Mouse (Mus musculus) stomach, embryonic 16.5 days (tissue): ENCODE measurements around the gene Uaca. TPM values are rescaled to one million over a fixed set of nuclear protein-coding genes. Genes with fewer than 3 reads are reported as not detected.
A peak's percentile ranks its signal among the peaks of the same experiment; 100 is the strongest.

Source experiments
- ATAC-seq: fragments of 200-750 bp; cut with Nextera tagmentation; 2 replicates; pipeline ENCODE4 v1.8.0; 2017; ENCODE audit warnings: moderate number of reproducible peaks, moderate TSS enrichment; ENCODE audit not compliant: insufficient read depth, low FRiP score
- H3K27ac ChIP-seq: fragments of 300-500 bp; sonication (generic); 2 replicates; pipeline ENCODE4 v1.5.1; 2014; ENCODE audit warnings: low read length
- H3K27me3 ChIP-seq: fragments of 300-500 bp; sonication (generic); 2 replicates; pipeline ENCODE4 v1.6.1; 2014; ENCODE audit warnings: low read length, control low read depth, mixed read lengths; ENCODE audit not compliant: control insufficient read depth, insufficient read depth
- H3K36me3 ChIP-seq: fragments of 300-500 bp; sonication (generic); 2 replicates; pipeline ENCODE4 v1.6.1; 2014; ENCODE audit warnings: low read length; ENCODE audit not compliant: control insufficient read depth, insufficient read depth
- H3K4me1 ChIP-seq: fragments of 300-500 bp; sonication (generic); 2 replicates; pipeline ENCODE4 v1.6.1; 2014; ENCODE audit warnings: low read length, control low read depth, mixed read lengths; ENCODE audit not compliant: control insufficient read depth, insufficient read depth
- H3K4me2 ChIP-seq: fragments of 300-500 bp; sonication (generic); 2 replicates; pipeline ENCODE4 v1.6.1; 2014; ENCODE audit warnings: low read depth, low read length, mixed read lengths
- H3K4me3 ChIP-seq: fragments of 300-500 bp; sonication (generic); replicated peaks from 2 replicates; pipeline ENCODE4 v1.5.1; 2014; ENCODE audit warnings: mild to moderate bottlenecking, low read length
- H3K9ac ChIP-seq: fragments of 300-500 bp; sonication (generic); 2 replicates; pipeline ENCODE4 v1.6.1; 2014; ENCODE audit warnings: low read length
- H3K9me3 ChIP-seq: fragments of 300-500 bp; sonication (generic); replicated peaks from 2 replicates; pipeline ENCODE4 v1.6.1; 2016; ENCODE audit warnings: low read length, control low read depth; ENCODE audit not compliant: control insufficient read depth
- WGBS: fragments of 180-500 bp; shearing (Covaris S2); extraction: QIAGEN DNeasy Blood & Tissue Kit; methylation state at CpG from one replicate; pipeline ENCODE4 v1.1.7; 2014; 5-methylcytosine and 5-hydroxymethylcytosine counted together
- polyA plus RNA-seq: library from polyadenylated mRNA; unstranded; fragments of >200 nt; fragmentation: Nextera tagmentation; extraction: Ambion mirVana; gene quantifications from 2 replicates; pipeline ENCODE4 v1.2.1, GENCODE M21; 2015

Gene Uaca
- polyA plus RNA-seq, 1 experiment from 2014 or later = 42.0 TPM

- 77% methylated on average over 9 of the region's 9 CpGs for WGBS
- H3K27ac ChIP-seq = peak overlapping the region; percentile 52; the same call in 1 of the 2 replicates
Measured at GRCm38 (mm10) chr9:60782057-60782789, 12.1 kb upstream of the Uaca start.

GRCm38 (mm10) chr9:60785069-60785468, 9.3 kb upstream of the Uaca start:
- Histone ChIP-seq H3K27ac (no peak overlapping the region), H3K4me2 (no peak overlapping the region)
- 69% methylated on average over 4 of the region's 4 CpGs for WGBS

More at GRCm38 (mm10) chr9:60782057-60782789, 12.1 kb upstream of the Uaca start:
- no peaks in the 10 kb centered on the region for H3K9me3 ChIP-seq
- H3K4me1 ChIP-seq = no peaks in the 10 kb centered on the region
- no peak overlapping the region for H3K9ac ChIP-seq
- H3K4me3 ChIP-seq = no peak overlapping the region
- no peaks in the 10 kb centered on the region for H3K36me3 ChIP-seq
- no peak overlapping the region for H3K4me2 ChIP-seq
- no peak for ATAC-seq
- no peaks in the 10 kb centered on the region for H3K27me3 ChIP-seq

GRCm38 (mm10) chr9:60787517-60788110, 6.7 kb upstream of the Uaca start:
- 3% methylated on average over 2 of the region's 2 CpGs for WGBS
- H3K9me3 ChIP-seq = no peaks in the 10 kb centered on the region
- H3K27me3 ChIP-seq = no peaks in the 10 kb centered on the region
- H3K36me3 ChIP-seq = no peaks in the 10 kb centered on the region
- no peak overlapping the region for H3K27ac ChIP-seq
- H3K4me2 ChIP-seq = no peak overlapping the region
- no peak overlapping the region for H3K9ac ChIP-seq
- no peak overlapping the region for H3K4me3 ChIP-seq
- no peak for ATAC-seq
- H3K4me1 ChIP-seq = 0 out of 2 replicates have a peak, but pooled peaks cover under 1% of the 10 kb centered on the region

More at GRCm38 (mm10) chr9:60785069-60785468, 9.3 kb upstream of the Uaca start:
- no peak overlapping the region for H3K4me3 ChIP-seq
- H3K4me1 ChIP-seq = no peaks in the 10 kb centered on the region
- H3K9me3 ChIP-seq = no peaks in the 10 kb centered on the region
- no peak for ATAC-seq
- no peaks in the 10 kb centered on the region for H3K36me3 ChIP-seq
- no peaks in the 10 kb centered on the region for H3K27me3 ChIP-seq
- no peak overlapping the region for H3K9ac ChIP-seq

GRCm38 (mm10) chr9:60790282-60790681, 4.1 kb upstream of the Uaca start:
- no peak overlapping the region for H3K27ac ChIP-seq
- 83% methylated on average over 2 of the region's 2 CpGs for WGBS

GRCm38 (mm10) chr9:60794841-60795351, 554 bp downstream of the Uaca start:
- H3K27ac ChIP-seq = peak overlapping the region; percentile 69
- no peaks in the 10 kb centered on the region for H3K27me3 ChIP-seq
- peak overlapping the region; percentile 88 for H3K4me3 ChIP-seq
- ATAC-seq = peak; percentile 38; the same call in 1 of the 2 replicates
- under 1% methylated on average over 30 of the region's 30 CpGs for WGBS
- no peaks in the 10 kb centered on the region for H3K9me3 ChIP-seq
- no peaks in the 10 kb centered on the region for H3K36me3 ChIP-seq
- peak overlapping the region; percentile 68 for H3K4me2 ChIP-seq
- peaks cover 7% of the 10 kb centered on the region; the same call in 1 of the 2 replicates for H3K4me1 ChIP-seq
- H3K9ac ChIP-seq = peak overlapping the region; percentile 83

More at GRCm38 (mm10) chr9:60790282-60790681, 4.1 kb upstream of the Uaca start:
- no peak overlapping the region for H3K4me2 ChIP-seq
- H3K9ac ChIP-seq = no peak overlapping the region
- 0 out of 2 replicates have a peak, but pooled peaks cover 7% of the 10 kb centered on the region for H3K4me1 ChIP-seq
- H3K9me3 ChIP-seq = no peaks in the 10 kb centered on the region
- H3K4me3 ChIP-seq = no peak overlapping the region
- no peaks in the 10 kb centered on the region for H3K27me3 ChIP-seq
- H3K36me3 ChIP-seq = no peaks in the 10 kb centered on the region
- no peak for ATAC-seq

- no peak overlapping the region for H3K27ac ChIP-seq
- WGBS = 74% methylated on average over 7 of the region's 7 CpGs
- no peaks in the 10 kb centered on the region for H3K27me3 ChIP-seq
- H3K9me3 ChIP-seq = no peaks in the 10 kb centered on the region
- H3K36me3 ChIP-seq = no peaks in the 10 kb centered on the region
- no peak overlapping the region for H3K4me3 ChIP-seq
- peaks cover 7% of the 10 kb centered on the region; the same call in 1 of the 2 replicates for H3K4me1 ChIP-seq
- no peak overlapping the region for H3K9ac ChIP-seq
- ATAC-seq = no peak
- no peak overlapping the region for H3K4me2 ChIP-seq
Measured at GRCm38 (mm10) chr9:60796076-60796475, 1.7 kb downstream of the Uaca start.

- Histone ChIP-seq H3K27ac (no peak overlapping the region), H3K27me3 (no peaks in the 10 kb centered on the region), H3K36me3 (no peaks in the 10 kb centered on the region), H3K4me2 (no peak overlapping the region), H3K9ac (no peak overlapping the region), H3K4me1 (peaks cover 7% of the 10 kb centered on the region; the same call in 1 of the 2 replicates), H3K4me3 (no peak overlapping the region), H3K9me3 (no peaks in the 10 kb centered on the region)
- ATAC-seq = no peak
- WGBS = 82% methylated on average over 6 of the region's 6 CpGs
Measured at GRCm38 (mm10) chr9:60797126-60797525, 2.8 kb downstream of the Uaca start.

GRCm38 (mm10) chr9:60799061-60799460, 4.7 kb downstream of the Uaca start:
- Histone ChIP-seq H3K27me3 (no peaks in the 10 kb centered on the region), H3K27ac (no peak overlapping the region), H3K4me3 (no peak overlapping the region), H3K4me1 (peaks cover 2% of the 10 kb centered on the region; the same call in 1 of the 2 replicates), H3K36me3 (no peaks in the 10 kb centered on the region), H3K9ac (no peak overlapping the region), H3K9me3 (no peaks in the 10 kb centered on the region), H3K4me2 (no peak overlapping the region)
- no peak for ATAC-seq
- WGBS = 38% methylated on average over 10 of the region's 10 CpGs
